Mouse (Mus musculus) forebrain, embryonic 13.5 days (tissue): ENCODE measurements at regions not wholly inside any gene's neighbourhood (a gene's known extent, or its start where the extent isn't known, plus 50 kb on each side); places are given as distances from the start of the nearest gene placed in this dataset.

Experiments used
- ATAC-seq: fragments of 200-750 bp; cut with Nextera tagmentation; 2 replicates; pipeline ENCODE4 v1.8.0; 2017
- H3K27ac ChIP-seq: fragments of 300-500 bp; sonication (generic); 2 replicates; pipeline ENCODE4 v1.5.1; 2015; ENCODE audit warnings: inconsistent platforms, mild to moderate bottlenecking, moderate library complexity
- H3K27me3 ChIP-seq: fragments of 300-500 bp; sonication (generic); 2 replicates; pipeline ENCODE4 v1.6.1; 2015; ENCODE audit warnings: mild to moderate bottlenecking, inconsistent platforms
- H3K36me3 ChIP-seq: fragments of 300-500 bp; sonication (generic); 2 replicates; pipeline ENCODE4 v1.6.1; 2015; ENCODE audit warnings: mild to moderate bottlenecking, inconsistent platforms; ENCODE audit not compliant: poor library complexity, severe bottlenecking
- H3K4me1 ChIP-seq: fragments of 300-500 bp; sonication (generic); 2 replicates; pipeline ENCODE4 v1.6.1; 2015; ENCODE audit warnings: inconsistent platforms
- H3K4me2 ChIP-seq: fragments of 300-500 bp; sonication (generic); 2 replicates; pipeline ENCODE4 v1.6.1; 2015; ENCODE audit warnings: inconsistent platforms, mild to moderate bottlenecking, moderate library complexity
- H3K4me3 ChIP-seq: fragments of 300-500 bp; sonication (generic); 2 replicates; pipeline ENCODE4 v1.5.1; 2015; ENCODE audit warnings: mild to moderate bottlenecking, inconsistent platforms
- H3K9ac ChIP-seq: fragments of 300-500 bp; sonication (generic); 2 replicates; pipeline ENCODE4 v1.6.1; 2015; ENCODE audit warnings: mild to moderate bottlenecking, inconsistent platforms
- H3K9me3 ChIP-seq: fragments of 300-500 bp; sonication (generic); replicated peaks from 2 replicates; pipeline ENCODE4 v1.6.1; 2016; ENCODE audit warnings: inconsistent platforms
- WGBS: fragments of 180-500 bp; shearing (Covaris S2); methylation state at CpG from one replicate; pipeline ENCODE4 v1.1.7; 2015; 5-methylcytosine and 5-hydroxymethylcytosine counted together

- H3K4me1 ChIP-seq = 0 out of 2 replicates have a peak, but pooled peaks cover 3% of the 10 kb centered on the region
- H3K4me2 ChIP-seq = no peak overlapping the region
- H3K36me3 ChIP-seq = no peaks in the 10 kb centered on the region
- no peak overlapping the region for H3K27ac ChIP-seq
- WGBS = 31% methylated on average over 3 of the region's 3 CpGs
- H3K4me3 ChIP-seq = no peak overlapping the region
- H3K9me3 ChIP-seq = no peaks in the 10 kb centered on the region
- no peaks in the 10 kb centered on the region for H3K27me3 ChIP-seq
- no peak overlapping the region for H3K9ac ChIP-seq
- ATAC-seq = no peak
Observed at GRCm38 (mm10) chr1:119123402-119123801, 70.0 kb upstream of the Gli2 start.

GRCm38 (mm10) chr1:119122975-119123374 is 69.6 kb upstream of the Gli2 start:
- H3K9ac ChIP-seq = no peak overlapping the region
- no peak for ATAC-seq
- H3K4me2 ChIP-seq = no peak overlapping the region
- H3K4me1 ChIP-seq = 0 out of 2 replicates have a peak, but pooled peaks cover 3% of the 10 kb centered on the region
- no peak overlapping the region for H3K27ac ChIP-seq
- 59% methylated on average over 6 of the region's 6 CpGs for WGBS
- no peaks in the 10 kb centered on the region for H3K36me3 ChIP-seq
- H3K4me3 ChIP-seq = no peak overlapping the region
- no peaks in the 10 kb centered on the region for H3K27me3 ChIP-seq
- H3K9me3 ChIP-seq = no peaks in the 10 kb centered on the region

GRCm38 (mm10) chr1:119119863-119120569 is 66.6 kb upstream of the Gli2 start:
- no peak for ATAC-seq
- H3K36me3 ChIP-seq = no peaks in the 10 kb centered on the region
- H3K4me1 ChIP-seq = 0 out of 2 replicates have a peak, but pooled peaks cover 3% of the 10 kb centered on the region
- H3K4me2 ChIP-seq = no peak overlapping the region
- WGBS = 45% methylated on average over 8 of the region's 8 CpGs
- no peak overlapping the region for H3K9ac ChIP-seq
- H3K4me3 ChIP-seq = no peak overlapping the region
- no peaks in the 10 kb centered on the region for H3K9me3 ChIP-seq
- H3K27me3 ChIP-seq = no peaks in the 10 kb centered on the region
- H3K27ac ChIP-seq = no peak overlapping the region

GRCm38 (mm10) chr1:119115106-119115674 is 61.8 kb upstream of the Gli2 start:
- ATAC-seq = no peak
- H3K9ac ChIP-seq = no peak overlapping the region
- H3K4me2 ChIP-seq = no peak overlapping the region
- H3K27ac ChIP-seq = no peak overlapping the region
- H3K4me3 ChIP-seq = no peak overlapping the region
- H3K4me1 ChIP-seq = no peaks in the 10 kb centered on the region
- no peaks in the 10 kb centered on the region for H3K9me3 ChIP-seq
- H3K27me3 ChIP-seq = no peaks in the 10 kb centered on the region
- H3K36me3 ChIP-seq = no peaks in the 10 kb centered on the region
- WGBS = 82% methylated on average over 7 of the region's 7 CpGs

GRCm38 (mm10) chr1:119108578-119108977 is 55.2 kb upstream of the Gli2 start:
- ATAC-seq = no peak
- no peak overlapping the region for H3K4me2 ChIP-seq
- WGBS = 91% methylated on average over 9 of the region's 9 CpGs
- no peaks in the 10 kb centered on the region for H3K4me1 ChIP-seq
- H3K4me3 ChIP-seq = no peak overlapping the region
- no peak overlapping the region for H3K9ac ChIP-seq
- H3K9me3 ChIP-seq = no peaks in the 10 kb centered on the region
- H3K36me3 ChIP-seq = no peaks in the 10 kb centered on the region
- H3K27ac ChIP-seq = no peak overlapping the region
- H3K27me3 ChIP-seq = no peaks in the 10 kb centered on the region

- no peak overlapping the region for H3K27ac ChIP-seq
- no peaks in the 10 kb centered on the region for H3K4me1 ChIP-seq
- 79% methylated on average over 18 of the region's 18 CpGs for WGBS
- no peaks in the 10 kb centered on the region for H3K36me3 ChIP-seq
- no peak overlapping the region for H3K4me2 ChIP-seq
- H3K27me3 ChIP-seq = no peaks in the 10 kb centered on the region
- no peak overlapping the region for H3K4me3 ChIP-seq
- no peaks in the 10 kb centered on the region for H3K9me3 ChIP-seq
- no peak overlapping the region for H3K9ac ChIP-seq
- ATAC-seq = no peak; the same call in 1 of the 2 replicates
Observed at GRCm38 (mm10) chr1:119106246-119106975, 53.0 kb upstream of the Gli2 start.
